Mouse (Mus musculus): ENCODE measurements around the gene Mef2b. TPM values are rescaled to one million over a fixed set of nuclear protein-coding genes. Genes with fewer than 3 reads are reported as not detected.

Mef2b gene
- polyA plus RNA-seq, 1 experiment from 2014 or later = not detected

GRCm38 (mm10) chr8:70179082-70179481 is 39.6 kb downstream of the Mef2b start:
- peak; percentile 80 for TF ChIP-seq CTCF (IDR thresholded peaks at IDR 0.05; ENCODE audit: low read depth)
- WGBS = 96% methylated on average over 4 of the region's 4 CpGs
- Histone ChIP-seq H3K36me3 (ENCODE audit: control insufficient read depth, insufficient read depth) (peaks cover 53% of the 10 kb centered on the region), H3K27me3 (replicated peaks; ENCODE audit: control insufficient read depth, insufficient read depth, low read length) (no peaks in the 10 kb centered on the region), H3K27ac (ENCODE audit: low read depth, low read length) (no peak overlapping the region), H3K4me2 (replicated peaks; ENCODE audit: low read depth) (no peak overlapping the region), H3K9me3 (ENCODE audit: control insufficient read depth) (no peaks in the 10 kb centered on the region), H3K9ac (ENCODE audit: low read depth, low read length) (no peak overlapping the region), H3K4me3 (ENCODE audit: low read depth, low read length) (no peak overlapping the region), H3K4me1 (replicated peaks; ENCODE audit: control insufficient read depth, insufficient read depth, low read length) (no peaks in the 10 kb centered on the region)
- ATAC-seq = peak; percentile 58

DNA sequence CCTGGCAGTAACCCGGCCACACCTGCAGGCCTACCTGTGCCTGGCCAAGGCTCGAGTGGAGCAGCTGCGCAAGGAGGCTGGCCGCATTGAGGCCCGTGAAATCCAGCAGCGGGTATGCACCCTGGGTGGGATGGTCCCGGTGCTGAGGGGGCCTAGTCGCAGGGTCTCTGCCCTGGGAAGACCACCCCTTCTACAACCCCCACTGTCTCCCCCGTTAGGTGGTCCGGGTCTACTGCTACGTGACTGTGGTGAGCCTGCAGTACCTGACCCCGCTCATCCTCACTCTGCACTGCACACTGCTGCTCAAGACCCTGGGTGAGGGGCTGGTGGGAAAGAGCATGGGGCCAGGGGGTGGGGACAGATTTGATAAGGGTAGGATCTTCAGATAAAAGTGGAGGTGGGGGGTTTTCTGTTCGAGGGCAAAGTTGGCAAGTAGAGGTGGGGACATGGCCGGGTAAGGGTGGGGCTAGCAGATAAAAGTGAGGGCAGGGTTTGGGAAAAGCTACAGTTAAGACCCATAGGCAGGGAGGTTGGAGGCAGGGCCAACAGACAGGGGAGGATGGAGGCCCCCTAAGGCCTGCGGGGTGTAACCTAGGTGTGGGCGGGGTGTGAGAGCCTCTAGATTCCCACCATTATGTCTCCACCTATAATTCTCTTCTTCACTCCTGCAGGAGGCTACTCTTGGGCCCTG is 41.8 kb downstream of the Mef2b start:
- no peak overlapping the region; the same call in 1 of the 2 replicates for H3K27ac ChIP-seq (ENCODE audit: low read depth, low read length)
- H3K4me3 ChIP-seq (ENCODE audit: low read depth, low read length) = no peak overlapping the region
- H3K4me1 ChIP-seq (replicated peaks; ENCODE audit: control insufficient read depth, insufficient read depth, low read length) = 0 out of 2 replicates have a peak, but pooled peaks cover 2% of the 10 kb centered on the region
- ATAC-seq = no peak
- WGBS = 66% methylated on average over 16 of the region's 16 CpGs
- peak overlapping the region; percentile 37 for H3K9ac ChIP-seq (ENCODE audit: low read depth, low read length)
- no peak for TF ChIP-seq CTCF (IDR thresholded peaks at IDR 0.05; ENCODE audit: low read depth)
- H3K27me3 ChIP-seq (replicated peaks; ENCODE audit: control insufficient read depth, insufficient read depth, low read length) = no peaks in the 10 kb centered on the region
- no peak overlapping the region for H3K4me2 ChIP-seq (replicated peaks; ENCODE audit: low read depth)
- no peaks in the 10 kb centered on the region for H3K9me3 ChIP-seq (ENCODE audit: control insufficient read depth)
- peaks cover 54% of the 10 kb centered on the region for H3K36me3 ChIP-seq (ENCODE audit: control insufficient read depth, insufficient read depth)

DNA sequence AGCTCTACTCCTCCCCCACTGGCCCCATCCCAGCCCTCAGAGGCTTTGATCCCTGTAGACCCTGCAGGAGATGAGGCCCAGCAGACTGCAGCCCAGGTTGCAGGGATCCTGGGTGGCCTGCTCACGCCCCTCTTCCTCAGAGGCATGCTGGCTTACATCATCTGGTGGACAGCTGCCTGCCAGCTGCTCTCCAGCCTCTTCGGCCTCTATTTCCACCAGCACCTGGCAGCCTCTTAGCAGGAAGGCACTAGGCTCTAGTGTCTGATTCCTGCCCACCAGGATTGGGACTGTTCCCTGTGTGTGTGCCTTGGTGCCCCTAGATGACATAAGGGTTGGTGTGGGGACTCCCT is 42.4 kb downstream of the Mef2b start:
- TF ChIP-seq CTCF (IDR thresholded peaks at IDR 0.05; ENCODE audit: low read depth) = no peak
- ATAC-seq = no peak
- peak overlapping the region; percentile 37 for H3K9ac ChIP-seq (ENCODE audit: low read depth, low read length)
- H3K27me3 ChIP-seq (replicated peaks; ENCODE audit: control insufficient read depth, insufficient read depth, low read length) = no peaks in the 10 kb centered on the region
- no peak overlapping the region for H3K27ac ChIP-seq (ENCODE audit: low read depth, low read length)
- no peaks in the 10 kb centered on the region for H3K9me3 ChIP-seq (ENCODE audit: control insufficient read depth)
- H3K4me3 ChIP-seq (ENCODE audit: low read depth, low read length) = no peak overlapping the region
- H3K4me2 ChIP-seq (replicated peaks; ENCODE audit: low read depth) = no peak overlapping the region
- H3K4me1 ChIP-seq (replicated peaks; ENCODE audit: control insufficient read depth, insufficient read depth, low read length) = 0 out of 2 replicates have a peak, but pooled peaks cover 4% of the 10 kb centered on the region
- peaks cover 56% of the 10 kb centered on the region for H3K36me3 ChIP-seq (ENCODE audit: control insufficient read depth, insufficient read depth)
- WGBS = 50% methylated on average over 2 of the region's 2 CpGs

GRCm38 (mm10) chr8:70183194-70183593 is 43.7 kb downstream of the Mef2b start:
- ATAC-seq = no peak
- peaks cover 45% of the 10 kb centered on the region for H3K36me3 ChIP-seq (ENCODE audit: control insufficient read depth, insufficient read depth)
- H3K27me3 ChIP-seq (replicated peaks; ENCODE audit: control insufficient read depth, insufficient read depth, low read length) = no peaks in the 10 kb centered on the region
- WGBS = 84% methylated on average over 4 of the region's 4 CpGs
- H3K9ac ChIP-seq (ENCODE audit: low read depth, low read length) = no peak overlapping the region
- H3K4me1 ChIP-seq (replicated peaks; ENCODE audit: control insufficient read depth, insufficient read depth, low read length) = 0 out of 2 replicates have a peak, but pooled peaks cover 4% of the 10 kb centered on the region
- no peak overlapping the region for H3K4me3 ChIP-seq (ENCODE audit: low read depth, low read length)
- no peak overlapping the region for H3K27ac ChIP-seq (ENCODE audit: low read depth, low read length)
- H3K9me3 ChIP-seq (ENCODE audit: control insufficient read depth) = no peaks in the 10 kb centered on the region
- no peak for TF ChIP-seq CTCF (IDR thresholded peaks at IDR 0.05; ENCODE audit: low read depth)
- no peak overlapping the region for H3K4me2 ChIP-seq (replicated peaks; ENCODE audit: low read depth)

- Histone ChIP-seq H3K4me1 (replicated peaks; ENCODE audit: control insufficient read depth, insufficient read depth, low read length) (peaks cover 22% of the 10 kb centered on the region; the same call in 1 of the 2 replicates), H3K27me3 (replicated peaks; ENCODE audit: control insufficient read depth, insufficient read depth, low read length) (no peaks in the 10 kb centered on the region), H3K36me3 (ENCODE audit: control insufficient read depth, insufficient read depth) (peaks cover 17% of the 10 kb centered on the region; the same call in 1 of the 2 replicates), H3K9me3 (ENCODE audit: control insufficient read depth) (no peaks in the 10 kb centered on the region), H3K4me3 (ENCODE audit: low read depth, low read length) (no peak overlapping the region), H3K9ac (ENCODE audit: low read depth, low read length) (no peak overlapping the region; the same call in 1 of the 2 replicates), H3K4me2 (replicated peaks; ENCODE audit: low read depth) (peak overlapping the region; percentile 52), H3K27ac (ENCODE audit: low read depth, low read length) (peak overlapping the region; percentile 77)
- WGBS = 37% methylated on average over 7 of the region's 7 CpGs
- ATAC-seq = peak; percentile 72
- TF ChIP-seq CTCF (IDR thresholded peaks at IDR 0.05; ENCODE audit: low read depth) = no peak
Measured at GRCm38 (mm10) chr8:70188707-70189106, 49.2 kb downstream of the Mef2b start.

DNA sequence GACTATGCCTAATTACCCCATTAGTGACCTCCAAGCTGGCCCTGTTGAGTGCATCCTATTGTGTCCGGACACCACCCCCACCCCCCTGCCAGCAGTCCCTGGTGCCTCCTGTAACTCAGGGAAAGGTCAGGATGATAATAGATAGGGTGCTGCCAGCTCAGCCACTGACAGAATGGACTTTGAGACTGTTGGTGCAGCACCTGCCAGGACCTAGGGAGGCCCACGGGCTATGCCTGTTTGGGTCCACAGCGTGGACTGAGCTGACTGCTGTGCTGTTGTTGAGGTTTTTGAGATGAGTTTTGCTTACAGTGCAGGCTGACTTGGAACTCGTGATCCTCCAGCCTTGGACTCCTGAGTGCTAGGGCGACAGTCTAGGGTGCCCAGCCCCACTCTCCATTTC is 53.7 kb downstream of the Mef2b start:
- Histone ChIP-seq H3K4me2 (replicated peaks; ENCODE audit: low read depth) (no peak overlapping the region; the same call in 1 of the 2 replicates), H3K36me3 (ENCODE audit: control insufficient read depth, insufficient read depth) (peaks cover 9% of the 10 kb centered on the region; the same call in 1 of the 2 replicates), H3K9me3 (ENCODE audit: control insufficient read depth) (no peaks in the 10 kb centered on the region), H3K4me1 (replicated peaks; ENCODE audit: control insufficient read depth, insufficient read depth, low read length) (peaks cover 25% of the 10 kb centered on the region; the same call in 1 of the 2 replicates), H3K4me3 (ENCODE audit: low read depth, low read length) (no peak overlapping the region), H3K27ac (ENCODE audit: low read depth, low read length) (peak overlapping the region; percentile 89), H3K9ac (ENCODE audit: low read depth, low read length) (no peak overlapping the region), H3K27me3 (replicated peaks; ENCODE audit: control insufficient read depth, insufficient read depth, low read length) (no peaks in the 10 kb centered on the region)
- peak; percentile 89 for ATAC-seq
- no peak for TF ChIP-seq CTCF (IDR thresholded peaks at IDR 0.05; ENCODE audit: low read depth)
- 33% methylated on average over 5 of the region's 5 CpGs for WGBS
